Mouse (Mus musculus) T-cell, adult 66 days (primary cell): Measurements from ENCODE around the gene Isg15. TPM values are rescaled to one million over a fixed set of nuclear protein-coding genes. Genes with fewer than 3 reads are reported as not detected.

Experiments used
- total RNA-seq, 2 experiments: library from RNA; stranded (reverse); gene quantifications; 3 replicates in 1 of 2; 4 replicates in 1 of 2; pipeline ENCODE4 v1.2.4; 2023

Isg15 gene
- total RNA-seq: 10 to 100 TPM; 11.6 to 19.5 TPM

DNA sequence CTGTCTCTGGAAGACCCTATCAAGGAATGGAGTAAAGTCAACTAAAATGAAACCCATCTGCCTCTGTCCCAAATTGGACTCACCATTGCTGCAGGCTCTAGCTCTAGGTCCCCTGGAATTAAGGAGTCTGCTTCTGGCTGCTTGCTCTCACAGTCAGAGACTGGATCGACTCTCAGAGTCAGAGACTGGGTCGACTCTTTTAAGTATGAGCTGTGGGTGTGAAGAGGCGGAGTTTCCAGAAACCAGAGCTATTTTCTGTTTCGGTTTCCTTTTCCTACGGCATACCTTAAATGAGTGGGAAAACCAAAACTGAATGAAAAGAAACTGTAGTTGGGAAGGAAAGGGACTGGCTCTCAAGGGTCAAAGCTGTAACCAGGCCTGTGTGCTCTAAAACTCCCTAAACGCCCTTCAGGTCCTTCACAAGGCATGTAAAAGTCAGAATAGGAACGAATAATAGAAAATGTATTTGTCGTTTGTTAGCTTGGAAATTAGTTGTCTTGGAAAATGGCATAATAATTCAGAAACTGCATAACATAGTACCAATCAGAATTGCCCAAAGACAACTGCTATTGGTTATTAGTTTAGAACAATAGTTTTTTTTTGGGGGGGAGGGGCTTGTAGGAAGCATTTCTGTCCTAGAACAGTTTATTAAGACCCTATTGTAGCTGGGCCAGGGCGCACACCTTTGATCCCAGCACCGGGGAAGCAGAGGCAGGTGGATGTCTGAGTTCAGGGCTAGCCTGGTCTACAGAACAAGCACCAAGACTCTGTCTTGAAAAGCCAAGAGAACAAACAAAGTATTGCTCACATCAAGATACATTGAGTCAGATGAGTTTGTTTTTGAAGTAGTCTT, at the start of gene Isg15:
TSS of gene Isg15 (minus strand) at position 196 of the 853 bp plus-strand sequence.

DNA sequence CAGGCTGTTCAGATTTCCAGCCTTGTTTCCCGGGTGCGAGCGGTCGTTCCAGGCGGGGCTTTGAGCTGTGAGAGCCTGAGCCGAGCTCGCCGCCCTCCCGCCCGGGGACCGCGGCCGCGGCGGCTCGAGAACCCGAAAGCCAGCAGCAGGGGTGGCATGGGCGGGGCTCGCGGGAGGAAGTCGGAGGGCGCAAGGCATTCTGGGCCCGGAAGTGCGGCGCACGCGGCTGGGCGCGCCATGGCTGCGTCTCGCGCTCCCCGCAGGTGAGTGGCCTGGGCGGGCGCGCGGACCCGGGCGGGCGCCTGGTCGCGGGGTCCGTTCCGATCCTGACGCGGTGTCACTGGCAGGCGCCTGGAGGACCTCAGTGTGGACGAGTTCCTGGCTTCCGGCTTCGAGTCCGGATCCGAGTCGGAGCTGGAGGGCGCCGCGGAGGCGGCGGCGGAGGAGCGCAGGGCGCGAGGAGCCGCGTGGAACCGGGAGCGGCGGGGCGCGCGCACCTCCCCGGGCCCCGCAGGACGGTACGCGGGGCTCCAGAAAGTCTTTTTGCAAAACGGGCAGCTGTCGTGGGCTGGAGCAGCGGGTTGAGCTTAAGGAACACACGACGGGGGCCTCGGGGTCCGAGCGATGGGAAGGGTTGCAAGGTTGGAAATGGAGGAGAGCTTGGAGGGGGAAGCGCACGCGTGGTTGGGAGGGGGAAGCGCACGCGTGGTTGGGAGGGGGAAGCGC, 35.4 kb upstream of the Isg15 start, which contains the start of gene Noc2l:
TSS of gene Noc2l (plus strand) at position 203 of the 726 bp plus-strand sequence.

DNA sequence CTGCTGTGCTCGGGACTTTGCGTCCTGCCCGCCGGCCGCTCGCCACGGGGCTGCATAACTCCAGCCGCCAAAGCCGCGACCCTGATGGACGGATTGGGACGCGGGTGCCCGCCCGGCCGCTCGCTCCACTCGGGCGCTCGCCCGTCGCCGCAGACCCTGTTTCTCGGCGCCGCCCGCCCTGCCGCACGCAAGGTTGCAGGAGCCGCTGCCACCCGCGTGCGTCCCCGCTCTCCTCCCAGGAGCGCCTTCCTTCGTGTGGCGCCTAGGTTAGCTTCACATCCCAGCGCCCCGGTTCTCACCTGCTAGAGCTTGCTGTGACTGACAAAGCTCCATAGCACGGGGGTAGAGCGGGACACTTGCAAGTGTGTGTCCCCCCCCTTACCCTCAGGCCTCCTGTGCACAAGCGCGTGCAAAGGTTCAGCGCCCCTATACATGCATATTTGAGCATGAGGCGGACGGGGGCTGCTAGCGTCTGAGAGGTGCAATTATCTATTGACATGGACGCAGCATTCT, 34.1 kb upstream of the Isg15 start, which contains the start of gene Plekhn1:
TSS of gene Plekhn1 (minus strand) at position 157 of the 513 bp plus-strand sequence.

DNA sequence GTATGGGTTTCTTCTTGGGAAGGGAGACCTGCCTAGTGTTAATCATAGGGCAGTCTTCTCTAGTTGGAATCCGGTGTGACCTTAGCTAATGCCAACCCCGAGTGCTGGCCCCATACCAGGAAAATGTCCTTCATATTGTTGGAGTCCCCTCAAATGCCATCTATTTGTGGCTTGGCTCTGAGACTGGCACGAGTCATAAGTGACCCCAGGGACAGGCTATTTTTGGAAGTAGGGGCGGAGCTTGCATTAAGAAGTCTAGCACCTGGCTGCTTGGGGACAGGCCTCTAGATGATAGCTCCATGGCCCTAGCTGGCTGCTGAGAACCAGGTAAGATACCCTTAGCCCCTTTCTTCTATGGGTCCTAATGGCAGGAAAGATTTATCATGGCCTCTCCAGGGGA, 15.0 kb upstream of the Isg15 start, which contains the start of gene Perm1:
TSS of gene Perm1 (plus strand) at position 220 of the 400 bp plus-strand sequence.

DNA sequence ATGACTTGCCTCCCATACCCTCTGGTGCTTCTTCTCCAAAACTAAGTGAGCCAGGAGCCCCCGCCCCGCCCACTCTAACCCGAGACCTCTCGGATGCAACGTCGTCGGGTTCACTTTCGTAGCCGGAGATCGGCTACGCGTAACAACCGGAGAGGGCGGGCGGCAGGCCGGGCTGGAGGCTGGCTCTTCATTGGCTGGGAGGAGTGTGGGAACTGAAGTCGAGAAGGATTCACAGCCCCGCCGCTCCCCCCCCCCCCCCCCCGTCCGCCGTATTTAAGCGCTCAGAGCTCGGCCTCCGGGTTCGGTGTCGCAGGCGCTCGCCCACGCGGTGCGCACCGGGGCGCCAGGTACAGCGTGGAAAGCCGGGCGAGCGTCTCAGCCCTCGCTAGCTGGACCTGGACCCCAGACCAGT, 2.4 kb upstream of the Isg15 start, which contains the start of gene AW011738:
TSS of gene AW011738 (plus strand) at position 304 of the 412 bp plus-strand sequence.

DNA sequence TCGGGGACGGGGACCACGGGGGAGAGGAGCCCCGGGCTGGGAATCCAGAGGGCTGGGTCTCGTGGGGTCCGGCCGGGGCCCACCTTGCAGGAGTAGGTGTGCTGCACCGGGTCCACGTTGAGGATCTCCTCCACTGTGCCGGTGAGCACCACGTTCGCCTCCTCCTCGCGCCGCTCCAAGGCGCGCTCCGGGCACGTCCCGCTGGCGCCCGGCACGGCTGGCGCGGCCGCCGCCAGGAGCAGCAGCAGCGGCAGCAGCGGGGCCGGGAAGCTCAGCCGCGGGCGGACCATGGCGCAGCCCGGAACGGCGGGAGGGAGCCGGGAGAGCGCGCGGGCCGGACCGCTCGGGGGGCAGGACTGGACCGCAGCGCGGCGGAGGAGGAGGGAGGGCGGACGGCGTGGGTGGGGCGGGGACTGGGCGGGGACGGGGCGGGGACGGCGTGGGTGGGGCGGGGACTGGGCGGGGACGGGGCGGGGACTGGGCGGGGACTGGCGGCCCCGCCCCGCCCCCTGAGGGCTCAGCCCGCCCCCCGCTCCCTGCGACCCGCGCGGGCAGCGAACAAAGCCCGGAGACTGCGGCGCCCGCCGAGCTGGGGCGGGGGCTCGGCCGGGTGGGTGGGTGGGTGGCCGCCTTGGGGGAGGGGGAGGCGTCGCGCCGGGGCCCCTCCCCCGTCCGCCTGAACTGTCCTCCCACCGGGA, 3.3 kb downstream of the Isg15 start, which contains the start of gene Agrn:
TSS of gene Agrn (minus strand) at position 358 of the 698 bp plus-strand sequence.

Other genes with a start within 250 kb of the Isg15 start
- gene C1qtnf12, start 238.5 kb downstream of the Isg15 start, total RNA-seq: 1 to 10 TPM; 6.3 to 7.8 TPM
- gene B3galt6, start 208.2 kb downstream of the Isg15 start, total RNA-seq: 1 to 10 TPM; 3.8 to 4.4 TPM
- 100 to 1,000 TPM; 204 to 233 TPM for gene Sdf4, start 207.9 kb downstream of the Isg15 start, total RNA-seq
- gene Tnfrsf4, start 187.0 kb downstream of the Isg15 start, total RNA-seq: 10 to 100 TPM; 25.0 to 30.6 TPM
- 10 to 100 TPM; 45.0 to 65.5 TPM for gene Tnfrsf18, start 174.7 kb downstream of the Isg15 start, total RNA-seq
- not detected for gene Ttll10, start 141.4 kb downstream of the Isg15 start, total RNA-seq
- gene 9430015G10Rik, start 90.8 kb downstream of the Isg15 start, total RNA-seq: 10 to 100 TPM; 41.6 to 44.0 TPM
- gene Rnf223, start 70.3 kb downstream of the Isg15 start, total RNA-seq: 1 to 10 TPM; 1.5 TPM
- 1 to 10 TPM; 6.5 to 7.6 TPM for gene Agrn, start 3.3 kb downstream of the Isg15 start, total RNA-seq
- gene AW011738, start 2.5 kb upstream of the Isg15 start, total RNA-seq: 1 to 10 TPM; 7.8 to 9.5 TPM
- under 1 TPM; 0.32 to 0.39 TPM for gene Perm1, start 15.1 kb upstream of the Isg15 start, total RNA-seq
- 10 to 100 TPM; 48.7 to 52.1 TPM for gene Plekhn1, start 34.0 kb upstream of the Isg15 start, total RNA-seq
- 10 to 100 TPM; 96.9 to 97.6 TPM for gene Noc2l, start 35.2 kb upstream of the Isg15 start, total RNA-seq
- gene Samd11, start 54.8 kb upstream of the Isg15 start, total RNA-seq: 1 to 10 TPM; 1.6 to 4.0 TPM
- not detected for gene Vmn2r-ps159, start 130.3 kb upstream of the Isg15 start, total RNA-seq